Mouse (Mus musculus): ENCODE measurements at regions not wholly inside any gene's neighbourhood (a gene's known extent, or its start where the extent isn't known, plus 50 kb on each side); places are given as distances from the start of the nearest gene placed in this dataset.
"Not testable (repeated sequence)": the region's sequence is repeated elsewhere in the genome, so short reads cannot be mapped to it uniquely, and the experiment has no call there.

DNA sequence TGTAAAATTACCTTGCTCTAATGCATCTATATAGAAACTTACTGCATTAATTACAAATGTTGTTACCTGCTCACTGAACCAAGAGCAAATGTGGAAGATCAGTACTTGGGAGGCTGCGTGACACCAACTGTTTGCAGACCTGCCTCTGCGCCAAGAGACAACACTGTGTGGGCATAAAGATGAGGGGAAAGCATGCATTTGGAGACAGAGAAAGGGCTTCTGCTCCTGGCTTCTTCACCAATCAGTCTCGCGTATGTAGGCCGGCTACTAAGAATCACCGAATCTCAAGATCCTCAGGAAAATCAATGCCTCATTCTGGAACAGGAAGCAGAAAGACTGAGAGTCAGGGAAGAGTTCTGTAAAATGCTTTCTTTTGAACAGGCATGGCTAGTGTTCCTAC lies 89.6 kb upstream of the Galnt18 start:
- no peak for ATAC-seq (ENCODE audit: low FRiP score, low TSS enrichment)
- H3K27ac ChIP-seq (replicated peaks; ENCODE audit: low read depth, low read length), result no peak overlapping the region

GRCm38 (mm10) chr7:111863035-111863434 lies 83.3 kb upstream of the Galnt18 start:
- Histone ChIP-seq H3K27me3 (ENCODE audit: control insufficient read depth, insufficient read depth, low read length) (no peaks in the 10 kb centered on the region), H3K27ac (replicated peaks; ENCODE audit: low read depth, low read length) (no peak overlapping the region), H3K4me2 (ENCODE audit: low read length) (no peak overlapping the region), H3K4me1 (ENCODE audit: control insufficient read depth, insufficient read depth, low read length) (no peaks in the 10 kb centered on the region), H3K36me3 (ENCODE audit: control insufficient read depth, insufficient read depth, low read length) (no peaks in the 10 kb centered on the region), H3K4me3 (replicated peaks; ENCODE audit: low read depth, low read length) (no peak overlapping the region), H3K9me3 (ENCODE audit: control insufficient read depth, low read length) (no peaks in the 10 kb centered on the region), H3K9ac (replicated peaks; ENCODE audit: low read length) (no peak overlapping the region)
- no peak for ATAC-seq (ENCODE audit: low FRiP score, low TSS enrichment)
- 64% methylated on average over 8 of the region's 8 CpGs for WGBS
- DNase-seq, result no peak

More for the DNA sequence above, 89.6 kb upstream of the Galnt18 start:
- Histone ChIP-seq H3K4me2 (ENCODE audit: low read length) (no peak overlapping the region), H3K9me3 (ENCODE audit: control insufficient read depth, low read length) (no peaks in the 10 kb centered on the region), H3K36me3 (ENCODE audit: control insufficient read depth, insufficient read depth, low read length) (no peaks in the 10 kb centered on the region), H3K4me3 (replicated peaks; ENCODE audit: low read depth, low read length) (no peak overlapping the region), H3K4me1 (ENCODE audit: control insufficient read depth, insufficient read depth, low read length) (no peaks in the 10 kb centered on the region), H3K9ac (replicated peaks; ENCODE audit: low read length) (no peak overlapping the region), H3K27me3 (ENCODE audit: control insufficient read depth, insufficient read depth, low read length) (no peaks in the 10 kb centered on the region)
- no peak for DNase-seq
- 97% methylated on average over 6 of the region's 6 CpGs for WGBS

GRCm38 (mm10) chr7:111858291-111858690 lies 78.5 kb upstream of the Galnt18 start:
- not testable (repeated sequence) for H3K9ac ChIP-seq (replicated peaks; ENCODE audit: low read length); H3K36me3 ChIP-seq (ENCODE audit: control insufficient read depth, insufficient read depth, low read length); DNase-seq; ATAC-seq (ENCODE audit: low FRiP score, low TSS enrichment); H3K27ac ChIP-seq (replicated peaks; ENCODE audit: low read depth, low read length); H3K4me3 ChIP-seq (replicated peaks; ENCODE audit: low read depth, low read length); H3K4me2 ChIP-seq (ENCODE audit: low read length); H3K9me3 ChIP-seq (ENCODE audit: control insufficient read depth, low read length); H3K27me3 ChIP-seq (ENCODE audit: control insufficient read depth, insufficient read depth, low read length); H3K4me1 ChIP-seq (ENCODE audit: control insufficient read depth, insufficient read depth, low read length)
- WGBS, result 87% methylated on average over 8 of the region's 8 CpGs

DNA sequence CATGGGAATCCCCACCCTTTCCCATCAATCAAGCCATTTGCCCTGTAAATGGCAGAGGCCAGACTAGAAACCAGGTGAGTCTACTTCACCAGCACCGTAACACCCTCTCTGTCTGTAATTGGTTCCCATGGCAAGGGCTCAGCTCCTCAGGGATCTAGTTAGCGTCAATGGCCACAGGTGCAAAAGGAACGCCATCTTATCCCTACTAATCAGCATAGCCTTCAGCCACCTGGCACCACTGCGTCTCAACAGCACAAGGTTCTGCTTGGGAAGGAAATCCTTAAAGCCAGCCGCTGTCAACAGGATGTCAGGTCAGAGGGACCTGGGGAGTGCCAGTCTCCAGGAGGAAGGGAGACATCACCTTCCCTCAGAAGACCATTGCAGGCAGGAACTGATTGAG lies 77.2 kb upstream of the Galnt18 start:
- no peak; the same call in 1 of the 2 replicates for ATAC-seq (ENCODE audit: low FRiP score, low TSS enrichment)
- Histone ChIP-seq H3K36me3 (ENCODE audit: control insufficient read depth, insufficient read depth, low read length) (no peaks in the 10 kb centered on the region), H3K27me3 (ENCODE audit: control insufficient read depth, insufficient read depth, low read length) (no peaks in the 10 kb centered on the region), H3K4me1 (ENCODE audit: control insufficient read depth, insufficient read depth, low read length) (no peaks in the 10 kb centered on the region), H3K9me3 (ENCODE audit: control insufficient read depth, low read length) (no peaks in the 10 kb centered on the region), H3K4me3 (replicated peaks; ENCODE audit: low read depth, low read length) (no peak overlapping the region), H3K27ac (replicated peaks; ENCODE audit: low read depth, low read length) (no peak overlapping the region), H3K4me2 (ENCODE audit: low read length) (no peak overlapping the region), H3K9ac (replicated peaks; ENCODE audit: low read length) (no peak overlapping the region)
- peak; percentile 65 for DNase-seq
- WGBS, result 43% methylated on average over 5 of the region's 5 CpGs

- Histone ChIP-seq H3K4me3 (replicated peaks; ENCODE audit: low read depth, low read length) (no peak overlapping the region), H3K36me3 (ENCODE audit: control insufficient read depth, insufficient read depth, low read length) (no peaks in the 10 kb centered on the region), H3K27me3 (ENCODE audit: control insufficient read depth, insufficient read depth, low read length) (no peaks in the 10 kb centered on the region), H3K9ac (replicated peaks; ENCODE audit: low read length) (no peak overlapping the region), H3K4me2 (ENCODE audit: low read length) (no peak overlapping the region), H3K27ac (replicated peaks; ENCODE audit: low read depth, low read length) (no peak overlapping the region), H3K9me3 (ENCODE audit: control insufficient read depth, low read length) (no peaks in the 10 kb centered on the region), H3K4me1 (ENCODE audit: control insufficient read depth, insufficient read depth, low read length) (no peaks in the 10 kb centered on the region)
- no peak for ATAC-seq (ENCODE audit: low FRiP score, low TSS enrichment)
- WGBS, result 70% methylated on average over 3 of the region's 3 CpGs
- DNase-seq, result no peak
Observed at GRCm38 (mm10) chr7:111855309-111855708, 75.5 kb upstream of the Galnt18 start.

DNA sequence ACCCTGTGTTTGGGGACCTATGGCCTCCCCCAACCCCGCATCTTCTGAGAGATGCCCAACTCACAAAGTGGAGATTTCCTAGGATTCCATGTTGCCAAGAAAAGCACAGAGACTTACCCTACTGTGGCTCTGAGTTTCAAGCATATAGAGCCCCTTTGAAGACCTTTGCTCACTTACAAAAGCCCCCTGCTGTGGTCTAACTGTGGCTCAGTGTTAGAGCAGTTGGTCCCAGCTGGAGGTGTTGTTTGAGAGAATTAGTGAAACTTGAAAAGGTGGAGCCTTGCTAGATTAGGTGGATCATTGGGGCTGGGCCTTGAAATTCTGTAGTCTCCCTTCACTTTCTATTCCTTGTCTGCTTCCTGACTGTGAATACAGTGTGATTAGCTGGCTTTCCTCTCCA lies 66.6 kb upstream of the Galnt18 start:
- Histone ChIP-seq H3K4me3 (replicated peaks; ENCODE audit: low read depth, low read length) (no peak overlapping the region), H3K27me3 (ENCODE audit: control insufficient read depth, insufficient read depth, low read length) (no peaks in the 10 kb centered on the region), H3K9ac (replicated peaks; ENCODE audit: low read length) (no peak overlapping the region), H3K4me2 (ENCODE audit: low read length) (no peak overlapping the region), H3K27ac (replicated peaks; ENCODE audit: low read depth, low read length) (no peak overlapping the region), H3K4me1 (ENCODE audit: control insufficient read depth, insufficient read depth, low read length) (no peaks in the 10 kb centered on the region), H3K9me3 (ENCODE audit: control insufficient read depth, low read length) (0 out of 2 replicates have a peak, but pooled peaks cover 3% of the 10 kb centered on the region), H3K36me3 (ENCODE audit: control insufficient read depth, insufficient read depth, low read length) (no peaks in the 10 kb centered on the region)
- no peak for DNase-seq
- no peak for ATAC-seq (ENCODE audit: low FRiP score, low TSS enrichment)
- WGBS, result 12% methylated on average over 1 of the region's 1 CpGs

- H3K9ac ChIP-seq (replicated peaks; ENCODE audit: low read length), result no peak overlapping the region
- 85% methylated on average over 4 of the region's 4 CpGs for WGBS
- no peak overlapping the region for H3K4me3 ChIP-seq (replicated peaks; ENCODE audit: low read depth, low read length)
- no peaks in the 10 kb centered on the region for H3K36me3 ChIP-seq (ENCODE audit: control insufficient read depth, insufficient read depth, low read length)
- DNase-seq (no peak), ATAC-seq (ENCODE audit: low FRiP score, low TSS enrichment) (no peak)
- H3K27ac ChIP-seq (replicated peaks; ENCODE audit: low read depth, low read length), result no peak overlapping the region
- no peak overlapping the region for H3K4me2 ChIP-seq (ENCODE audit: low read length)
- no peaks in the 10 kb centered on the region for H3K27me3 ChIP-seq (ENCODE audit: control insufficient read depth, insufficient read depth, low read length)
- H3K4me1 ChIP-seq (ENCODE audit: control insufficient read depth, insufficient read depth, low read length), result no peaks in the 10 kb centered on the region
- 0 out of 2 replicates have a peak, but pooled peaks cover 3% of the 10 kb centered on the region for H3K9me3 ChIP-seq (ENCODE audit: control insufficient read depth, low read length)
Observed at GRCm38 (mm10) chr7:111843715-111844114, 63.9 kb upstream of the Galnt18 start.

DNA sequence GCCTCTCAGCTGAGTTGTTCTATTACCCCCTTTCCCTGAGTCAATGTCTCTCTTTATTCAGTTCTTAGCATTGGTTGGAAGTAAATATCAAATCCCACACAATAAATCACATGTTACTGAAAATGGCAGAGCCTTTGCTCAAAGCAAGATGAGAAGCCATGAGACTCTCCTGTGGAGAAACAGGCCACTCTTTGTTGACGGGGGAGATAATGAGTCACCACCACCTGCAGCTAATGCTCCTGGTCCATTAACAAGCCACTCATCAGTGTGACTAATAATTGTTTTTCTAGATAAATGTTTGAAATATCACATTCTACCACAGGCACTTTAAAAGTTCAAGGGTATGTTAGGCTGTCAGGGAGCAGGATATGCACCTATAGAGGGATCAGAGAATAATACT lies 61.0 kb upstream of the Galnt18 start:
- Histone ChIP-seq H3K9me3 (ENCODE audit: control insufficient read depth, low read length) (0 out of 2 replicates have a peak, but pooled peaks cover 3% of the 10 kb centered on the region), H3K4me1 (ENCODE audit: control insufficient read depth, insufficient read depth, low read length) (no peaks in the 10 kb centered on the region), H3K27me3 (ENCODE audit: control insufficient read depth, insufficient read depth, low read length) (no peaks in the 10 kb centered on the region), H3K9ac (replicated peaks; ENCODE audit: low read length) (no peak overlapping the region), H3K27ac (replicated peaks; ENCODE audit: low read depth, low read length) (no peak overlapping the region), H3K4me2 (ENCODE audit: low read length) (no peak overlapping the region), H3K36me3 (ENCODE audit: control insufficient read depth, insufficient read depth, low read length) (no peaks in the 10 kb centered on the region), H3K4me3 (replicated peaks; ENCODE audit: low read depth, low read length) (no peak overlapping the region)
- 90% methylated on average over 1 of the region's 1 CpGs for WGBS
- no peak for ATAC-seq (ENCODE audit: low FRiP score, low TSS enrichment)
- no peak for DNase-seq

DNA sequence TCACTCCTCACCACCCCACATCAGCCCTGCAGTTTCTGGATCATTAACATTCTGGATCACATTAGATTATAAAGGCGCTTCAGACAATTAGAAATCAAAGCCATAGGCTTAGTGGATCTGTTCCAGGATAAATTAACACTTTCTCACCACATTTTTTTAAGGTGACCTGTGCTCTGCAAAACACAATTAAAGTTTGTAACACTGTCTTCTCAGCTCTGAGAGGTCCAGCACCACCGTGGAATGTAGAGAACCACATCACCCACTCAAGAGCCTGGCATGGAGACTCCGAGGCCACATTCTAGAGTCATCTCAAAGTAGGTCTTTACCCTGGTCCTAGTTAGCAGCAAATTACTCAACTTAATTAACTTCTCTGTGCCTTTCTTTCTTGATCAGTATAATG lies 58.4 kb upstream of the Galnt18 start:
- 80% methylated on average over 3 of the region's 3 CpGs for WGBS
- no peak overlapping the region for H3K27ac ChIP-seq (replicated peaks; ENCODE audit: low read depth, low read length)
- DNase-seq, result no peak

More for the DNA sequence above, 58.4 kb upstream of the Galnt18 start:
- no peaks in the 10 kb centered on the region for H3K27me3 ChIP-seq (ENCODE audit: control insufficient read depth, insufficient read depth, low read length)
- no peak overlapping the region for H3K9ac ChIP-seq (replicated peaks; ENCODE audit: low read length)
- 0 out of 2 replicates have a peak, but pooled peaks cover 3% of the 10 kb centered on the region for H3K9me3 ChIP-seq (ENCODE audit: control insufficient read depth, low read length)
- H3K4me3 ChIP-seq (replicated peaks; ENCODE audit: low read depth, low read length), result no peak overlapping the region
- no peaks in the 10 kb centered on the region for H3K36me3 ChIP-seq (ENCODE audit: control insufficient read depth, insufficient read depth, low read length)
- H3K4me2 ChIP-seq (ENCODE audit: low read length), result no peak overlapping the region
- no peaks in the 10 kb centered on the region for H3K4me1 ChIP-seq (ENCODE audit: control insufficient read depth, insufficient read depth, low read length)
- no peak for ATAC-seq (ENCODE audit: low FRiP score, low TSS enrichment)

All from midbrain, embryonic 14.5 days (tissue).